ENCODE assay signal across 13 mouse cellular contexts in genomic region chr13:51906103-51906502, GRCm38 (mm10). TPM values are rescaled to one million over a fixed set of nuclear protein-coding genes. Genes with fewer than 3 reads are reported as not detected.
A peak's percentile ranks its signal among the peaks of the same experiment; 100 is the strongest.
DNase-seq lines count a peak whose midpoint lies in the region; ATAC-seq lines count a peak whose summit lies in the region.
"Had no signal": no experiment of that assay in that cellular context is flagged by ENCODE, and none has a peak within 500 bp of the region (broad histone marks: within the 10 kb centered on the region; RNA-seq: fewer than 3 reads in every experiment).

No protein-coding gene starts in this region.

- peak; percentile 57 for DNase-seq in adrenal gland, postnatal 14 days
- DNase-seq in adrenal gland, adult 2 months, result no peak
- peak; percentile 89 for DNase-seq in kidney, adult 11 months
- DNase-seq in kidney, postnatal 14 days, result peak; percentile 79
- peak; percentile 82 for DNase-seq in lung, postnatal 36 days
- no peak for DNase-seq in neural tube, embryonic 10.5 days (ENCODE audit: extremely low spot score, low spot score)
- DNase-seq in gastrocnemius, postnatal 10 days, result no peak
- DNase-seq: cerebellum, adult 2 months; heart, adult 2 months; heart, postnatal 10 days; thymus, adult 2 months had no signal

- no peak for ATAC-seq in cerebellum, adult (ENCODE audit: insufficient number of reproducible peaks, low FRiP score, low TSS enrichment)
- ATAC-seq: hindbrain, postnatal 0 days had no signal

RNA-seq across cellular contexts. Expression of gene Gadd45g, which starts 59.6 kb away (rescaled TPM):
- total RNA-seq in adrenal gland, postnatal 14 days (2021), result 51.7 and 63.2 TPM in 2 replicates
- total RNA-seq in adrenal gland, adult 2 months (2021), result 10 to 100 TPM; 41.0 to 57.6 TPM
- 20.8 and 30.2 TPM in 2 replicates for polyA plus RNA-seq in adrenal gland, adult 2 months (2012; rRNA removed)
- 10 to 100 TPM in 1 of 2 experiments, 1 to 10 TPM in 1; 8.5 to 33.5 TPM for total RNA-seq in gastrocnemius, postnatal 10 days (2021)

Comparison
In these comparisons a context has a peak if more than half of its experiments do, and no peak if none do; other contexts are left out.
1. DNase-seq: peak in adrenal gland, postnatal 14 days (single experiment), kidney, adult 11 months (single experiment), kidney, postnatal 14 days (single experiment) and lung, postnatal 36 days (single experiment); none in adrenal gland, adult 2 months (single experiment), neural tube, embryonic 10.5 days (single experiment) and gastrocnemius, postnatal 10 days (single experiment).